Mouse (Mus musculus): ENCODE measurements around the gene Rgs6. TPM values are rescaled to one million over a fixed set of nuclear protein-coding genes. Genes with fewer than 3 reads are reported as not detected.

Gene Rgs6
- polyA plus RNA-seq, 1 experiment = 0.58 TPM

DNA sequence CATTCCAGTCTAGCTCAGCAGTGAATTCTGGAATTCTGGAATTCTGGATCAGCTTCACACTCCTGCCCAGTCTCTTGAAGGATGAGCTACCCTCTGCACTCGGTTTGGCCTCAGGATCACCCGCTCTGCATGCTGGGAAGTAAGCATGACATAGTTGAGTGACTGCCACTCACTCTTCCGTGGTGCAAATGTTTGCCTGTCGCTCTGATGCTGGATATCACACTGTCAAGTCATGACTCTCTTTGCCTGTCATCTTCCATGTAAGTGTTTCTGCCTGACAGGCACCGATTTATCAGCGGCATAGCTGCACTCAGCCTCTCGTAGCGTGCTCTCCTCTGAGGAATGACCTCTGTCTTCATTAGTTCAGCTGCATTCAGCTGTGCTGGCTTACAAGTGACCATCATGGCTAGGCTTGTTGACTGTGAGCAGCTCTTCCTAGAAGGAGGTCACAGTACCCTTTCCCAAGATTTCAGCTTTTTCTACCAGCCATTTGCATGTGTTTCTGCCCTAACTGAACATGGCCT, 135.0 kb downstream of the Rgs6 start:
- H3K9ac ChIP-seq (ENCODE audit: low read depth, poor library complexity, severe bottlenecking) = no peak overlapping the region
- no peak for TF ChIP-seq EP300 (IDR thresholded peaks at IDR 0.05; ENCODE audit: insufficient read depth, low read depth, low read length)
- no peak for TF ChIP-seq POLR2A (IDR thresholded peaks at IDR 0.05; ENCODE audit: insufficient read depth, low read length)
- TF ChIP-seq CTCF (IDR thresholded peaks at IDR 0.05; ENCODE audit: low read depth, low read length) = no peak
- H3K27me3 ChIP-seq (ENCODE audit: control insufficient read depth, insufficient read depth, low read length, poor library complexity, severe bottlenecking) = no peaks in the 10 kb centered on the region
- H3K4me3 ChIP-seq (ENCODE audit: low read depth, low read length) = no peak overlapping the region
- no peaks in the 10 kb centered on the region for H3K9me3 ChIP-seq (replicated peaks; ENCODE audit: control insufficient read depth, insufficient read depth, low read length, poor library complexity, severe bottlenecking)
- H3K4me1 ChIP-seq (ENCODE audit: control insufficient read depth, insufficient read depth, low read length) = no peaks in the 10 kb centered on the region
- H3K27ac ChIP-seq (ENCODE audit: insufficient read depth, low read length) = no peak overlapping the region
- no peaks in the 10 kb centered on the region for H3K36me3 ChIP-seq (ENCODE audit: control insufficient read depth, insufficient read depth, low read length, poor library complexity, severe bottlenecking)

DNA sequence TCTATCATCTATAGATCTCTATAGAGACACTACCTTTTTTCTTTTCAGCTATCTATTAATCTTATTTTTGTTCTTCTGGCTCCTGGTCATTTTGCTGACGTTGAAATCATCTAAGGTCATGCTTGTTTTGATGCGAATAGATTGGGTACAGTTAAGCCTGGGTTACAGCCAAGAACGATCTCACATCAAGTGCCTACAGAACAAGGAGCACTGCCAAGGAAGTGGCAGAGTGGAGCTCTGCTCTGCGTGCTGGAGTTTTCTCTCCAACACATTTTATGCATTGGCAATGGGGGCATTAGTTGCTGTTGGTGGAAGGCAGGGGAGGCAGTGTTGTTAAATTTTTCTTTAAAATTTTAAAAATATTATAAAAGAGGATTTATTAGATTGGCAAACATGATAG, 138.2 kb downstream of the Rgs6 start:
- no peak overlapping the region for H3K27ac ChIP-seq (ENCODE audit: insufficient read depth, low read length)
- no peak for TF ChIP-seq POLR2A (IDR thresholded peaks at IDR 0.05; ENCODE audit: insufficient read depth, low read length)
- TF ChIP-seq CTCF (IDR thresholded peaks at IDR 0.05; ENCODE audit: low read depth, low read length) = no peak
- no peak for TF ChIP-seq EP300 (IDR thresholded peaks at IDR 0.05; ENCODE audit: insufficient read depth, low read depth, low read length)
- H3K9me3 ChIP-seq (replicated peaks; ENCODE audit: control insufficient read depth, insufficient read depth, low read length, poor library complexity, severe bottlenecking) = no peaks in the 10 kb centered on the region
- no peak overlapping the region for H3K9ac ChIP-seq (ENCODE audit: low read depth, poor library complexity, severe bottlenecking)
- no peaks in the 10 kb centered on the region for H3K4me1 ChIP-seq (ENCODE audit: control insufficient read depth, insufficient read depth, low read length)
- H3K4me3 ChIP-seq (ENCODE audit: low read depth, low read length) = no peak overlapping the region
- H3K27me3 ChIP-seq (ENCODE audit: control insufficient read depth, insufficient read depth, low read length, poor library complexity, severe bottlenecking) = no peaks in the 10 kb centered on the region
- H3K36me3 ChIP-seq (ENCODE audit: control insufficient read depth, insufficient read depth, low read length, poor library complexity, severe bottlenecking) = no peaks in the 10 kb centered on the region

DNA sequence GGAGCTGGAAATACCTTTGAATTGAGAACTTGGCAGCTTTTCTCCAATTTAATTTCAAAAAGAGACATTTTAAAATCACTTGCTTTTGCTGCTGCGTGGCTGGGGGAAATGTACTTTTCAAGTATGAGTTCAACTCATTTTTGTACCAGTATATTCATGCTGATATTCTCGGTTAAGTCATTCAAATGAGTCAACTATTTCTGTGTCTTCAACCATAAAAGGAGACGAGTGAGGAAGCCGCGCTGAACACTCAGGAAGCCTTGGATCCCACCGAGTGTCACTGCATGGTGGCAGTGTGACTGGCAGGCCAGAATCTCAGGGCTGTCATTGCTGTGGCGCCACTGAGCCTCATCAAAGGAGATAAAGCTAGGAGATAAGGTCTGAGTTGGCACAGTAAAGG, 143.5 kb downstream of the Rgs6 start:
- TF ChIP-seq POLR2A (IDR thresholded peaks at IDR 0.05; ENCODE audit: insufficient read depth, low read length) (no peak), EP300 (IDR thresholded peaks at IDR 0.05; ENCODE audit: insufficient read depth, low read depth, low read length) (no peak), CTCF (IDR thresholded peaks at IDR 0.05; ENCODE audit: low read depth, low read length) (no peak)
- Histone ChIP-seq H3K9me3 (replicated peaks; ENCODE audit: control insufficient read depth, insufficient read depth, low read length, poor library complexity, severe bottlenecking) (no peaks in the 10 kb centered on the region), H3K27me3 (ENCODE audit: control insufficient read depth, insufficient read depth, low read length, poor library complexity, severe bottlenecking) (no peaks in the 10 kb centered on the region), H3K4me1 (ENCODE audit: control insufficient read depth, insufficient read depth, low read length) (no peaks in the 10 kb centered on the region), H3K36me3 (ENCODE audit: control insufficient read depth, insufficient read depth, low read length, poor library complexity, severe bottlenecking) (no peaks in the 10 kb centered on the region), H3K27ac (ENCODE audit: insufficient read depth, low read length) (no peak overlapping the region), H3K9ac (ENCODE audit: low read depth, poor library complexity, severe bottlenecking) (no peak overlapping the region), H3K4me3 (ENCODE audit: low read depth, low read length) (no peak overlapping the region)

DNA sequence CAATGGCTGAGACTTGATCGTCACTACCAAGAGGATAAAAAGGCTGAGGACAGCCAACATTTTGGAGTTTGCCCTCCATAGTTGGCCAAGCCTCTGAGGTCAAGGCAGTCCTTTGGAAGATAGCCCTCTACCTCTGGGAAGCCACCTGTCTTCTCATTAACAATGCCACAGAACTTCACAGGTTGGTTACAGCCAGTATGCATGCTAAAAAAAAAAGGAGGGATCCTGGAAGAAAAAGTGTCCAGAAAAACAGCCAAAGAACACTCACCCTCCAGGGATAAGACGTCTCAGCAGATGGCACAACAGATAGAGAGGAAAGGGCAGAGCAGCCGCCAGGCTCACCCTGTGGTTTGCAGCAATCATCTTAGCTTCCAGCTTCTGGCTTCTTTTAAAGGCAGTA, 154.9 kb downstream of the Rgs6 start:
- no peak overlapping the region for H3K9ac ChIP-seq (ENCODE audit: low read depth, poor library complexity, severe bottlenecking)
- no peaks in the 10 kb centered on the region for H3K36me3 ChIP-seq (ENCODE audit: control insufficient read depth, insufficient read depth, low read length, poor library complexity, severe bottlenecking)
- no peak overlapping the region for H3K27ac ChIP-seq (ENCODE audit: insufficient read depth, low read length)
- H3K4me1 ChIP-seq (ENCODE audit: control insufficient read depth, insufficient read depth, low read length) = no peaks in the 10 kb centered on the region
- no peaks in the 10 kb centered on the region for H3K27me3 ChIP-seq (ENCODE audit: control insufficient read depth, insufficient read depth, low read length, poor library complexity, severe bottlenecking)
- H3K4me3 ChIP-seq (ENCODE audit: low read depth, low read length) = no peak overlapping the region
- no peaks in the 10 kb centered on the region for H3K9me3 ChIP-seq (replicated peaks; ENCODE audit: control insufficient read depth, insufficient read depth, low read length, poor library complexity, severe bottlenecking)
- TF ChIP-seq CTCF (IDR thresholded peaks at IDR 0.05; ENCODE audit: low read depth, low read length) (no peak), EP300 (IDR thresholded peaks at IDR 0.05; ENCODE audit: insufficient read depth, low read depth, low read length) (no peak), POLR2A (IDR thresholded peaks at IDR 0.05; ENCODE audit: insufficient read depth, low read length) (no peak)

DNA sequence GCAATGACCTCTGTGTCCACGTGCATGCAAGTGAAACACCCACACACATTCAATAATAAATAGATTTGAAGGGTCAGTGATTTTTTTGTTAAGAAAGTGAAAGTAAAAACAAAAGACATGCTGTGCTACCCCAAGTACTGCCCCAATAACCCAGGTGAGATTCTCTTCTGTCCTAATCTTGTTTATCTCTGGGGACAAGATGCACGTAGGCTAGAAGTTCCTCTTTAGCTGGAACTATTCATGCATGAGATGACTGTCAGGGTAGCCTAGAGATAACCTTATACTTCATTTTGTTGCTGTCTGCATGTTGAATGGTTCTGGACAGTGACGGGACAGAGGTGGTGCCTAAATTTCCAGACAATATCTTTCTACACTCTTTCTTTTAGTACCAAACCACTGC, 155.9 kb downstream of the Rgs6 start:
- H3K36me3 ChIP-seq (ENCODE audit: control insufficient read depth, insufficient read depth, low read length, poor library complexity, severe bottlenecking) = no peaks in the 10 kb centered on the region
- no peak for TF ChIP-seq EP300 (IDR thresholded peaks at IDR 0.05; ENCODE audit: insufficient read depth, low read depth, low read length)
- TF ChIP-seq POLR2A (IDR thresholded peaks at IDR 0.05; ENCODE audit: insufficient read depth, low read length) = no peak
- no peak for TF ChIP-seq CTCF (IDR thresholded peaks at IDR 0.05; ENCODE audit: low read depth, low read length)
- no peaks in the 10 kb centered on the region for H3K27me3 ChIP-seq (ENCODE audit: control insufficient read depth, insufficient read depth, low read length, poor library complexity, severe bottlenecking)
- H3K4me3 ChIP-seq (ENCODE audit: low read depth, low read length) = no peak overlapping the region
- H3K9ac ChIP-seq (ENCODE audit: low read depth, poor library complexity, severe bottlenecking) = no peak overlapping the region
- no peak overlapping the region for H3K27ac ChIP-seq (ENCODE audit: insufficient read depth, low read length)
- no peaks in the 10 kb centered on the region for H3K9me3 ChIP-seq (replicated peaks; ENCODE audit: control insufficient read depth, insufficient read depth, low read length, poor library complexity, severe bottlenecking)
- no peaks in the 10 kb centered on the region for H3K4me1 ChIP-seq (ENCODE audit: control insufficient read depth, insufficient read depth, low read length)

DNA sequence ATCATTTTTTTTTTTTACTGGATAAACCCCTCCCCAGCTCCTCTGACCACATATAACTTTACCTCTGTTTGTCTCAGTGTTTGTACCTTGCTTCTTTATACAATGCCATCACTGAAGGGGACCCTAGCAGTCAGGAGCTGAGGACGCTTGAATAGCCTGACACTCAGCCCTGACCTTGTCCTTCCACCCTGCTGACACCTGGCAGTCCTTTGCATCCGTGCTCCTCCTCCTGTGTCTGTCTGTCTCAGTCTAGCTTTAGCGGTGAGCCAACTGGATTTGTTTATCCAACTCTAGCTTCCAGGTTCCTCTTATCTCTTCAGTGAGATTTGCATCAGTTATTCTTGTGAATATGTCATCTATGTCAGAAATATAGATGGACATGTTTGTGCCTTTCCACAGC, 156.7 kb downstream of the Rgs6 start:
- H3K27me3 ChIP-seq (ENCODE audit: control insufficient read depth, insufficient read depth, low read length, poor library complexity, severe bottlenecking) = no peaks in the 10 kb centered on the region
- no peak overlapping the region for H3K9ac ChIP-seq (ENCODE audit: low read depth, poor library complexity, severe bottlenecking)
- H3K4me3 ChIP-seq (ENCODE audit: low read depth, low read length) = no peak overlapping the region
- no peaks in the 10 kb centered on the region for H3K36me3 ChIP-seq (ENCODE audit: control insufficient read depth, insufficient read depth, low read length, poor library complexity, severe bottlenecking)
- H3K4me1 ChIP-seq (ENCODE audit: control insufficient read depth, insufficient read depth, low read length) = no peaks in the 10 kb centered on the region
- no peak for TF ChIP-seq POLR2A (IDR thresholded peaks at IDR 0.05; ENCODE audit: insufficient read depth, low read length)
- no peak for TF ChIP-seq EP300 (IDR thresholded peaks at IDR 0.05; ENCODE audit: insufficient read depth, low read depth, low read length)
- no peak for TF ChIP-seq CTCF (IDR thresholded peaks at IDR 0.05; ENCODE audit: low read depth, low read length)
- no peaks in the 10 kb centered on the region for H3K9me3 ChIP-seq (replicated peaks; ENCODE audit: control insufficient read depth, insufficient read depth, low read length, poor library complexity, severe bottlenecking)
- H3K27ac ChIP-seq (ENCODE audit: insufficient read depth, low read length) = no peak overlapping the region

All from ES-Bruce4 (cell line).